Mouse (Mus musculus): ENCODE results near the gene Naxe.

Gene Naxe

DNA sequence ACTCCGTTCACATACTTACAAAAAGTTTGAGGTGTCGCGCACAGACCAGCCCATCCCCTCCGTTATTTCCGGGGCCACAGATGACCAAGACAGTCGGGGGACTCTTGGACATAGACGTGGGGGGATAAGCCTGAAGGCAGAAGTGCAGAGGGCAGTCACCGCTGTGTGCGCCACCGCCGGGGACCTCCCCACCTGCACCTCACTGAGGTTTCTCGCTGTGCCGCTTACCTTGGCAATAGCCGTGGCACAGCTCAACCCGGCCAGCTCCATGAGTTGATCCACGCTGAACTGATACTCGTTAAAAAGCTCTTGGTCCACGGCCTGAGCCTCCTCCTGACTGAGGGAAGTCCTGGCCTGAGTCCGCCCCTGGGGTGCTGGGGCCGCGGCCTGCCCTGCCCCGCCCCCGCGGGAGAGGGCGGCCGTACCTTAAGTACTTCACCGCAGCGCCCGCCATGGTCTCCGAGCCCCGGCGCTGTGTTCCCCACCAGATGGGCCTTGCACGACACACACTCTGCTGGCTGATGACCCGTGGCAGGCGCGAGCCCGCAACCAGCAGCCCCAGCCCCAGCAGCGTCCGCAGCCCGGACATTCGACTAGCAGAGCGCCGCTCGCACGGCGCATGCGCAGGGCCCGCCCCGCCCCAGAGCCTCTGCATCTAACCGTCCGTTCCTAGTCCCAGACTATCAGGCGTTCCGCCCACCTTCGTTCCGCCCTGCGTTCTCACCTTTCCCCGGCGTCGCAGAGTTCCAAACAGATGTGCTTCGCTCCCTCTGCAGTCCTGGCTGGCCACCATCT, at the start of gene Naxe:
Naxe (minus strand) TSS at position 594 of the 795 bp plus-strand sequence.
- DNase-seq (ENCODE audit: low read depth, low spot score): peak; percentile 96

GRCm38 (mm10) chr3:88106126-88106525, 47.8 kb upstream of the Naxe start:
- peak; percentile 83 for DNase-seq (ENCODE audit: low read depth, low spot score)

DNA sequence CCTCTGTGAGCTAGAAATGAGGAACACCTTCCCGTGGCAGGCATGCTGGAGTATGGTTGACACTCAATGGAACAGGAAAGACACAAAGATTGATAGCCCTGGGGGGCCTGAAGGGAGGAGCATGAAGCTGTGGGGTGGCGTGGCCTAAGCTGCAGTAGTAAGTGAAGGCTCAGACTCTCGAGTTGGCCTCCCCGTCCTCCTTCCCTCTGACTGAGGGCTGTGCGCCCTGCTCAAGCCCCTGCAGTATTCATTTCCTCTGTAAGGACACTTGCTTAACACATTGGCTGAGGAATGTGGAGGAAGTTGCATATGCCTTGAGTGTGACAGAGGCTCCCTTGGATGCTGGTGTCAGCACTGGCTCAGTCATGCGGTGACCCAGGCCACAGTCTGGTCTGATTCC, 44.3 kb upstream of the Naxe start:
- DNase-seq (ENCODE audit: low read depth, low spot score): no peak

DNA sequence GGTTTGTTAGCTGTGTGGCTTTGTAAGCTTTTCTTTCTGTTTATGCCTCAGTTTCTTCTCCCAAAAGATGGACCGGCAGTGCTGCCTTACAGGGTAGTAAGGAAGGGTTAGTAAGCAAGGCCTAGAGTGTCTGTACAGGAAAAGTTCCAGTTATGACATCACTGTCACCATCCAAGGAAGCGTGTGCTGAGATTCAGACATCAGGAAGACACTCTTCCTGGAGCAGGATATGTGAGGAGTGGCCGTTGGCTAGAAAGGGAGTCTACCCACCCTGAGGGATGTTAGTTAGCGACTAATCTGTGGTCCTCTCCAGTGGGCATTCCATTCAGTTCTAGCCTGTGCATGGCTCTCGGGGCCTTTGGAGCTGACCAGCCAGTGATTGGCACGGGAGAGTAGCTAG, 43.9 kb upstream of the Naxe start:
- no peak for DNase-seq (ENCODE audit: low read depth, low spot score)

DNA sequence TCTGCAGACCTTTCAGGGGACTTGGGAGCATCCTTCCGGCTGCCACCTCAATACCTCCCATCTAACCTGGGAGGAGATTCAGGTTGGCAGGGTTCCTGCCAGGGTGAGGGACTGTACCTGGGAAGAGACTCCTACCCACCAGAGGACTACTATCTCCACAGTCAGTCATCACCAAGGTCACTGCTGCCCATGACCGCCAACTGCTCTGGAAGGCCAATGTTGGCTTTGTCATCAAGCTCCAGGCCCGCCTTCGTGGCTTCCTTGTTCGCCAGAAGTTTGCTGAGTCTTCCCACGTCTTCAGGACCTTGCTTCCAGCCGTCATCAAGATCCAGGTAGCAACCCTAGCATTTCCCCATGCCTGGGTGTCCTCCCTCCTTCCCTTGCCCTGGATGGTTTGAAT, 43.4 kb upstream of the Naxe start:
- no peak for DNase-seq (ENCODE audit: low read depth, low spot score)

DNA sequence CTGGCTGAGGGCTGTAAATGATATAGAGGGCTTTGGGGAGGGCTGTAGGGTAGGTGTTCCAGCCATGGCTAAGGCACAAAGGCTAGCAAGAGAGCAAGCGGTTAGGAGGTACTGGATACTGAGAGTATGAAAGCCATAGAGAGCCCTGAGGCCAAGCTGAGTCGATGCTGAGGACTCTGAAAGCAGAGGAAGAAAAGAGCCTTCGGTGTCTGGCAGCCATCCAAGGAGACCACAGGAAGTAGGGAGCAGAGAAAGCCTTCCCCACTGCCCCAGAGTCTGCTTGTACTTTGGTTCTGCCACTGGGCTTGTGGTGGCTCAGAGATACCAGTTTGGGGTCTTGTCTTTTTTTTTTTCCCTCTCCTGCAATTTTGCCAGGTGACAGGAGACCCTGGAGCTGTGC, 42.0 kb upstream of the Naxe start:
- DNase-seq (ENCODE audit: low read depth, low spot score): no peak

GRCm38 (mm10) chr3:88097666-88098065, 39.4 kb upstream of the Naxe start:
- DNase-seq (ENCODE audit: low read depth, low spot score): no peak

GRCm38 (mm10) chr3:88094126-88094525, 35.8 kb upstream of the Naxe start:
- DNase-seq (ENCODE audit: low read depth, low spot score): no peak

GRCm38 (mm10) chr3:88090616-88091015, 32.3 kb upstream of the Naxe start:
- no peak for DNase-seq (ENCODE audit: low read depth, low spot score)

DNA sequence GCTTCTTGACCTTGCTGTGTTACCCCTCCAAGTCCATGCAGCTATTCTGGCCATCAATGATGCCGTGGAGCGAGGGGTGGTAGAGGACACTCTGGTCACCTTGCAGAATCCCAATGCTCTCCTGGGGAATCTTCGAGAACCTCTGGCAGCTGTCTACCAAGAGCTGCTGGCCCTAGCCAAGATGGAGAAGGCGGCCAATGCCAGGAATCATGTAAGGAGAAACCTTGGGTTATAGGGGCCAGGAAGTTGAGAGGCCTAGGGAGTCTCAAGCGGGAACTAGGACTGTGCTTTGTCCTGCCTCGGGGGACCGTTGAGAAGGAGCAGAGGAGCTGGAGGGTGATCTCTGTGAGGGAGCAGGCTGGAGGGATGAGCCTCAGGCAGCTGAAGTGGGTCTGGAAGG, 31.8 kb upstream of the Naxe start:
- no peak for DNase-seq (ENCODE audit: low read depth, low spot score)

GRCm38 (mm10) chr3:88087688-88088087, 29.4 kb upstream of the Naxe start:
- peak; percentile 65 for DNase-seq (ENCODE audit: low read depth, low spot score)

- DNase-seq (ENCODE audit: low read depth, low spot score): no peak
Observed at GRCm38 (mm10) chr3:88085459-88085858, 27.2 kb upstream of the Naxe start.

GRCm38 (mm10) chr3:88084001-88084400, 25.7 kb upstream of the Naxe start:
- DNase-seq (ENCODE audit: low read depth, low spot score): peak; percentile 46

- DNase-seq (ENCODE audit: low read depth, low spot score): no peak
Observed at GRCm38 (mm10) chr3:88082663-88083062, 24.4 kb upstream of the Naxe start.

DNA sequence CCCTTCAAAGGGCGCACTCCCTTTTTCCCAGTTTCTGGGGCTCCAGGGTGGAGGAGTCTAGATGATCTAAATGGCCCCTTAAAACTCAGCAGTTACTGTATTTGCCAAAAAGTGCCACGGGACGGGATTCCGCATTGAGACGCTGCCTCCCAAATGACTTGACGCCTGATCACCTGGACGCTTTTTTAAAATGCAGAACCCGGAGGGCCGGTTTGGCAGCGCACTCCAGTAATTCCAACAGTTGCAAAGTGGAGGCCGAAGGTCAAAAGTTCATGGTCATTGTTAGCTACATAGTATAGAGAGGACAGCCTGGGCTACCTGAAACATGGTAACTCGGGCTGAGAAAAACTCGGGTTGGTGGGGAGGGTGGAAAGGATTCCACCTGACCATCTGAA, 23.9 kb upstream of the Naxe start:
- peak; percentile 87 for DNase-seq (ENCODE audit: low read depth, low spot score)

DNA sequence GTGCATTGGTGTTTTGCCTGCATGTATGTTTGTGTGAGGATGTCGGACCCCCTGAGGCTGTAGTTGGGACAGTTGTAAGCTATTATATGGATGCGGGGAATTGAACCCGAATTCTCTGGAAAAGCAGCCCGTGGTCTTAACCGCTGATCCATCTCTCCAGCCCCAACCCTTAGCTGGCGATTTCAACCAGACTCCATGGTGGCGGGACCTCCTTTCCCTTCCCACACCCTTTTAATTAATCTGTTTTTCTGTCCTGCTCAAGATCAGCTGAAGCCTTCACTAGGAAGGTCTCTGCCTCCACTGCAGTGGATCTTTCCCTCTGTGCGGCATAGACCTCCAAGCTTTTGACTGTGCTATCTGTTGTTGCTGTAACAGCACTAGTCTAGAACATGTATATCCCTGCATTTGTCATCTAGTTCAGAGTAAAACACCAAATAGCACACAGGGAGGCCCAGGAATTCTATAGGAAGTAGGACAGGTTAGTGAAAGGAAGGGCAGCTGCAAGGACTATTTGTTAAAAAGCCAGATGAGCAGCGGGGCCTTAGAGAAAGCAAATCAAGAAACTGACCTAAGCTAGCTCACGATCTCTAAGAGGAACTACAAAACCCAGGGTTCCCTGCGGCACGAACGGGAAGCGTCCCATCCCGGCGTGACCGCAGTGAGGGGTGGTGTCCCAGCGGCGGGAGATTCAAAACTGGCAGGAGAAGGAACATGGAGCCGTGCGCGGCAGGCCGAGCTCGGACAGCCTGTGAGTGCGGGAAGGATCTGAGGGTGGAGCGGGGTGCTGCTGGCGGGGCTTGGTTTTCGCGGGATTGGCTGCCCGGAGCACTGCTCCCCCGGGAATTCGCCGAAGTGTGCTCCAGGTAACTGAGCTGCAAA, 23.3 kb upstream of the Naxe start, which contains the start of gene Iqgap3:
Iqgap3 (plus strand) TSS at position 627 of the 879 bp plus-strand sequence.
- peak; percentile 92 for DNase-seq (ENCODE audit: low read depth, low spot score)

- no peak for DNase-seq (ENCODE audit: low read depth, low spot score)
Observed at GRCm38 (mm10) chr3:88078204-88078603, 19.9 kb upstream of the Naxe start, which contains the start of gene Ttc24. Ttc24 (minus strand) TSS chr3:88078304.

- DNase-seq (ENCODE audit: low read depth, low spot score): peak; percentile 28
Observed at GRCm38 (mm10) chr3:88077441-88077840, 19.1 kb upstream of the Naxe start.

- no peak for DNase-seq (ENCODE audit: low read depth, low spot score)
Observed at GRCm38 (mm10) chr3:88074766-88075165, 16.5 kb upstream of the Naxe start.

DNA sequence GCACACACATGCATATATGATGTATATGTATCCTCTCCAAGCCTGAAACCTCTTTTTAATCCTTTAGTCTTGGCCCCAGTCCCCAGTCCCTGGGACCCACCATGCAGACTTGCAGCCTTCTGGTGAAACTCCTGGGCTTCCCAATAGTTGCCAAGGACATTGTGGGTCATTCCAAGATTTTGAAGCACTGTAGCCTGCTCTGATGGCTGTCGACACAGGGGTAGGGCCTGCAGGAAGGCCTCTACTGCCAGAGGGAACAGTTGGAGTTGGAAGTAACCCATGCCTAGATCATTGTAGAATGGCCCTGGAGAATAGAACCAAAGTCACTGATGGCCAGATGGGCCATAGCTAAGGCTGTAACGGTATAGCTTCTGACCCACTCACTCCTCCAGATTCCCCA, 16.1 kb upstream of the Naxe start:
- DNase-seq (ENCODE audit: low read depth, low spot score): no peak

- DNase-seq (ENCODE audit: low read depth, low spot score): no peak
Observed at GRCm38 (mm10) chr3:88073631-88074030, 15.3 kb upstream of the Naxe start.

- peak; percentile 83 for DNase-seq (ENCODE audit: low read depth, low spot score)
Observed at GRCm38 (mm10) chr3:88071783-88072182, 13.5 kb upstream of the Naxe start.

DNA sequence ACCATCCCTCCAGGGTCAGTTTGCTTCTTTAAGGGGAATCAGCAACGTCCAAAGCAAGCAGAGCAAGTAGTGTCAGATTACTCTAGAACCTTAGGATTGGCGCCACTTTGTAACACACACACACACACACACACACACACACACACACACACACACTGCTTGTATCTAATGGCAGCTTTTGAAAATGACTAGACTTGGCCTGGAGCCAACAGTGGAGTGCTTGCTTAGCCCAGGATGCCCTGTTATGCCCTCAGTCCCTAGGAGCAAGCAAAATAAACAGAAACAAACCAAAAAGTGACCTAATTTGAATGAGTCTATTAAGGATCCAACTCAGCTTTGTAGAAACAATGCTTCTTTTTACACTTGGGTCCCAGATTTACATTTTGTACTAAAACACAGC, 10.1 kb upstream of the Naxe start:
- no peak for DNase-seq (ENCODE audit: low read depth, low spot score)

Data from R1 (cell line).